Mouse (Mus musculus): ENCODE results near the gene Zfp691.

Gene Zfp691

GRCm38 (mm10) chr4:119173851-119174453, at the start of gene Zfp691:
TSS of gene Zfp691 (minus strand) at chr4:119174195.
- DNase-seq = peak; percentile 93 to 95

- DNase-seq = peak; percentile 17 to 18
These were observed 49.7 kb upstream of the Zfp691 start for GRCm38 (mm10) chr4:119223696-119224095.

- no peak for DNase-seq
These were observed 44.2 kb upstream of the Zfp691 start, which contains the start of gene Tmem269 for GRCm38 (mm10) chr4:119218169-119218568. TSS of gene Tmem269 (minus strand) at chr4:119218217.

- no peak for DNase-seq
These were observed 42.7 kb upstream of the Zfp691 start for GRCm38 (mm10) chr4:119216667-119217066.

- peak; percentile 51 to 52 for DNase-seq
These were observed 30.7 kb upstream of the Zfp691 start for GRCm38 (mm10) chr4:119204672-119205071.

GRCm38 (mm10) chr4:119198105-119198504, 24.1 kb upstream of the Zfp691 start:
- no peak for DNase-seq

- no peak for DNase-seq
These were observed 21.8 kb upstream of the Zfp691 start for GRCm38 (mm10) chr4:119195582-119196320.

- peak; percentile 87 to 90 for DNase-seq
These were observed 21.1 kb upstream of the Zfp691 start, which contains the start of gene Svbp for GRCm38 (mm10) chr4:119194909-119195581. TSS of gene Svbp (plus strand) at chr4:119195306.

- no peak for DNase-seq
These were observed 18.8 kb upstream of the Zfp691 start for GRCm38 (mm10) chr4:119192757-119193156.

GRCm38 (mm10) chr4:119191273-119191672, 17.3 kb upstream of the Zfp691 start:
- DNase-seq = no peak

- no peak for DNase-seq
These were observed 16.6 kb upstream of the Zfp691 start for GRCm38 (mm10) chr4:119190618-119191017.

- DNase-seq = no peak
These were observed 15.9 kb upstream of the Zfp691 start, which contains the start of gene Ermap for GRCm38 (mm10) chr4:119189864-119190263. TSS of gene Ermap (minus strand) at chr4:119190011.

- no peak for DNase-seq
These were observed 15.4 kb upstream of the Zfp691 start for GRCm38 (mm10) chr4:119189392-119189791.

GRCm38 (mm10) chr4:119188060-119188785, 14.2 kb upstream of the Zfp691 start:
- no peak for DNase-seq

- DNase-seq = no peak
These were observed 11.8 kb upstream of the Zfp691 start for GRCm38 (mm10) chr4:119185771-119186170.

GRCm38 (mm10) chr4:119183525-119183924, 9.5 kb upstream of the Zfp691 start:
- DNase-seq = no peak

GRCm38 (mm10) chr4:119181456-119181855, 7.5 kb upstream of the Zfp691 start:
- no peak for DNase-seq

GRCm38 (mm10) chr4:119180133-119180707, 6.2 kb upstream of the Zfp691 start:
- DNase-seq = no peak

- no peak for DNase-seq
These were observed 4.3 kb upstream of the Zfp691 start for GRCm38 (mm10) chr4:119178331-119178730.

GRCm38 (mm10) chr4:119177702-119178101, 3.7 kb upstream of the Zfp691 start:
- DNase-seq = no peak

GRCm38 (mm10) chr4:119172919-119173650, 910 bp downstream of the Zfp691 start:
- no peak for DNase-seq

GRCm38 (mm10) chr4:119167663-119168062, 6.3 kb downstream of the Zfp691 start:
- peak; percentile 72 to 76 for DNase-seq

Data from thymus, postnatal 36 days (tissue).